Comparison of ENCODE assay signal across 12 mouse cellular contexts in genomic region chr17:87826036-87826560, GRCm38 (mm10). TPM values are rescaled to one million over a fixed set of nuclear protein-coding genes. Genes with fewer than 3 reads are reported as not detected.
DNase-seq lines count a peak whose midpoint lies in the region; ATAC-seq and TF ChIP-seq lines count a peak whose summit lies in the region.
"Had no signal": no experiment of that assay in that cellular context is flagged by ENCODE, and none has a peak within 500 bp of the region (broad histone marks: within the 10 kb centered on the region; RNA-seq: fewer than 3 reads in every experiment).

No protein-coding gene starts in this region.

- peaks cover 7 to 8% of the 10 kb centered on the region in 2 experiments; a peak in 2 of 4 replicates for H3K4me1 ChIP-seq in heart, embryonic 14.5 days (ENCODE audit: control insufficient read depth in 2 of 2, insufficient read depth in 2 of 2, low read length in 2 of 2)
- H3K4me1 ChIP-seq in forebrain, postnatal 0 days (ENCODE audit: insufficient read depth), result no peaks in the 10 kb centered on the region

- no peak overlapping the region for H3K9ac ChIP-seq in heart, embryonic 14.5 days (ENCODE audit: low read length)
- H3K9ac ChIP-seq in forebrain, postnatal 0 days, result no peak overlapping the region

- H3K4me3 ChIP-seq in heart, embryonic 14.5 days (ENCODE audit: control insufficient read depth in 1 of 2, insufficient read depth in 1 of 2, low read depth in 1 of 2, low read length in 2 of 2), result 0 out of 4 replicates have a peak overlapping the region, but pooled peaks of 1 of the 2 experiments have one; percentile 13
- no peak overlapping the region for H3K4me3 ChIP-seq in forebrain, postnatal 0 days (ENCODE audit: low read depth, low read length)

- H3K4me2 ChIP-seq in heart, embryonic 14.5 days (ENCODE audit: low read length), result peak overlapping the region; percentile 38; the same call in 1 of the 2 replicates
- H3K4me2 ChIP-seq in forebrain, postnatal 0 days (ENCODE audit: low read depth), result peak overlapping the region; percentile 28; the same call in 1 of the 2 replicates

- WGBS in heart, embryonic 14.5 days, result 8% methylated on average over 23 of the region's 23 CpGs
- whole genome bisulfite sequencing in forebrain, postnatal 0 days, result 43% methylated on average over 23 of the region's 23 CpGs

- no peak overlapping the region for H3K27ac ChIP-seq in heart, embryonic 14.5 days (replicated peaks in 1 of 2; ENCODE audit: control insufficient read depth in 1 of 2, insufficient read depth in 1 of 2, low read depth in 2 of 2, low read length in 2 of 2)
- no peak overlapping the region for H3K27ac ChIP-seq in forebrain, postnatal 0 days (ENCODE audit: low read depth, low read length)

- H3K27me3 ChIP-seq in heart, embryonic 14.5 days (ENCODE audit: control insufficient read depth, insufficient read depth, low read length), result peaks cover 19% of the 10 kb centered on the region
- H3K27me3 ChIP-seq in forebrain, postnatal 0 days (ENCODE audit: insufficient read depth, low read length), result no peaks in the 10 kb centered on the region

- no peak for DNase-seq in heart, adult 18-20 months
- peak; percentile 73 for DNase-seq in R1 (ENCODE audit: low read depth, low spot score)
- DNase-seq in forebrain, postnatal 0 days, result no peak
- peak; percentile 25 for DNase-seq in mesoderm, embryonic 11.5 days (ENCODE audit: low read depth, low spot score)
- no peak for DNase-seq in gastrocnemius, postnatal 25 days
- DNase-seq in spleen, postnatal 10 days (ENCODE audit: low spot score in 2 of 2), result no peak
- no peak for DNase-seq in lung, postnatal 10 days
- DNase-seq: gastrocnemius, postnatal 36 days; layer of hippocampus, adult 9-11 months; right cerebral cortex, postnatal 4 days had no signal

- TF ChIP-seq CTCF in forebrain, postnatal 0 days (IDR thresholded peaks at IDR 0.05; ENCODE audit: low read depth), result no peak

- no peaks in the 10 kb centered on the region for H3K9me3 ChIP-seq in heart, embryonic 14.5 days (ENCODE audit: control insufficient read depth, low read length)
- no peaks in the 10 kb centered on the region for H3K9me3 ChIP-seq in forebrain, postnatal 0 days (ENCODE audit: low read length)

- no peak for ATAC-seq in heart, embryonic 14.5 days (ENCODE audit: insufficient number of reproducible peaks, insufficient read depth, low FRiP score, low read depth)
- no peak for ATAC-seq in forebrain, postnatal 0 days

- H3K36me3 ChIP-seq in heart, embryonic 14.5 days (ENCODE audit: control insufficient read depth, insufficient read depth, low read length), result no peaks in the 10 kb centered on the region
- H3K36me3 ChIP-seq in forebrain, postnatal 0 days (ENCODE audit: insufficient read depth), result no peaks in the 10 kb centered on the region

RNA-seq across cellular contexts. Expression of gene Kcnk12, which starts 28.3 kb away (rescaled TPM):
- not detected in 2 replicates for polyA plus RNA-seq in heart, embryonic 14.5 days (2014; fragmentation: Nextera tagmentation; extraction: Ambion mirVana)
- not detected for total RNA-seq in heart, adult 18-20 months (2021)
- total RNA-seq in forebrain, postnatal 0 days (2014; rRNA removed), result 6.9 and 7.9 TPM in 2 replicates
- polyA plus RNA-seq in forebrain, postnatal 0 days (2015; fragmentation: Nextera tagmentation; extraction: Ambion mirVana), result 3.3 and 4.5 TPM in 2 replicates
- total RNA-seq in gastrocnemius, postnatal 25 days (2021), result not detected
- total RNA-seq: gastrocnemius, postnatal 36 days had no signal
- polyA plus RNA-seq: urinary bladder, adult 2 months had no signal

Comparison
In these comparisons a context has a peak if more than half of its experiments do, and no peak if none do; other contexts are left out.
1. DNase-seq: peak in R1 (single experiment) and mesoderm, embryonic 11.5 days (single experiment); none in heart, adult 18-20 months (0 of 2), forebrain, postnatal 0 days (single experiment), gastrocnemius, postnatal 25 days (single experiment), spleen, postnatal 10 days (0 of 2) and lung, postnatal 10 days (single experiment).